Mouse (Mus musculus): ENCODE results near the gene Mtfmt. TPM values are rescaled to one million over a fixed set of nuclear protein-coding genes. Genes with fewer than 3 reads are reported as not detected.
A peak's percentile ranks its signal among the peaks of the same experiment; 100 is the strongest.

Gene Mtfmt
- total and polyA plus RNA-seq, 3 experiments, result 18.1 to 26.3 (median 26.2) TPM

DNA sequence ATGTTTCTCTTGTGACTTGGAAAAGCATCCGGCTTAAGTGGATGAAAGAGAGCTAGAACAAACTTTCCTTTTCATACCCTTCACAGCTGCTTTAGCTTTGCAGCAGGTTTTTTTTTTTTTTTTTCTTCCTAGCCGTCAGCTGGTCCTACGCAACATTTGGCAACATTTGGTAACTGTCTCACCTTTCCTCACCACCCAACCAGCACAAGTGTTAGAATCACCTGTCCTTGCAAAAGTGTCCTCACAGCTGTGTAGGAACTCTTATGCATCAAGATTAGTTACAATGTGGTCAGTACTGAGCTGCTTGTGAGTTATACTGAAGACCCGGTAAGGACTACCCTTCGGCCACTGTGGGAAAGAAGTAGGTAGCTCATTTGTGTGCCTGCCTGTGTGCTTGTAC, 27.0 kb downstream of the Mtfmt start:
- Histone ChIP-seq H3K27me3 (replicated peaks) (no peaks in the 10 kb centered on the region), H3K4me2 (ENCODE audit: insufficient read depth, low read depth, poor library complexity, severe bottlenecking) (no peak overlapping the region), H3K4me1 (ENCODE audit: control insufficient read depth in 1 of 2, insufficient read depth in 2 of 2) (peaks cover 5 to 25% of the 10 kb centered on the region in 2 experiments), H3K4me3 (replicated peaks in 1 of 3; ENCODE audit: low read depth in 2 of 3, low read length in 2 of 3, poor library complexity in 1 of 3) (no peak overlapping the region), H3K9ac (ENCODE audit: insufficient read depth, low read depth) (no peak overlapping the region; the same call in 1 of the 2 replicates), H3K79me2 (replicated peaks; ENCODE audit: control insufficient read depth, extremely low read depth, insufficient read depth, poor library complexity, severe bottlenecking) (peaks cover 10% of the 10 kb centered on the region), H3K36me3 (replicated peaks in 1 of 2; ENCODE audit: control insufficient read depth in 1 of 2, insufficient read depth in 1 of 2, low read length in 1 of 2) (peaks cover 15 to 32% of the 10 kb centered on the region in 2 experiments), H3K27ac (ENCODE audit: insufficient read depth, low read depth) (no peak overlapping the region), H3K9me3 (replicated peaks; ENCODE audit: low read length) (peaks cover 5% of the 10 kb centered on the region)
- DNase-seq (ENCODE audit: extremely low read depth), result no peak
- peak; percentile 42; the same call in 1 of the 2 replicates for TF ChIP-seq ZNF384 (IDR thresholded peaks at IDR 0.05; ENCODE audit: low read depth, low read length)
- TF ChIP-seq BHLHE40 (IDR thresholded peaks at IDR 0.05; ENCODE audit: low read depth, low read length), result no peak
- in situ Hi-C loops (cut with MboI; ENCODE audit: low pct_ligation_motif_present, low pct_unique_long_range_greater_than_20kb, low sequenced_read_pairs), result no loop called here
- dilution Hi-C loops (cut with MboI; ENCODE audit: extremely low pct_ligation_motif_present, extremely low pct_unique_long_range_greater_than_20kb, low sequenced_read_pairs), result no loop called here

DNA sequence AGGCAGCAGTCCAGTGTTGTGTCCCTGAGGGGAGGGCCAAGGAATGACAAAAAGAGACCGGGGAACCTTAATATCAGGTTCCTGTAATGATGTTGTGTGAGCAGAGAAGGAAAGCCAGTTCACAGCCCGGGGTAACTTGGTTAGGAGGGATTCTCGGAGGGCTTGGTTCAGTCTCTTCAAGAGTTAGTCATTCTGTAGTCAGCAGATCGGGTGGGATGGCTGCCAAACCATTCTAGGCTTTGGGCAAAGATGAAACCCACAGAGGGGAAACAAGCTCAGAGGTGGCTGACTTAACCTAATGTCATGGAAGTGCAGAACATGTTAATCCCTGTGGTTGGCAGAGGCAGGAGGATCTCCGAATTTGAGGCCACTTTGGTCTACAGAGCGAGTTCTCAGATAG, 28.6 kb downstream of the Mtfmt start:
- no peak overlapping the region for H3K27ac ChIP-seq (ENCODE audit: insufficient read depth, low read depth)
- peaks cover 8 to 31% of the 10 kb centered on the region in 2 experiments for H3K4me1 ChIP-seq (ENCODE audit: control insufficient read depth in 1 of 2, insufficient read depth in 2 of 2)
- DNase-seq (ENCODE audit: extremely low read depth), result no peak
- no peak overlapping the region for H3K9ac ChIP-seq (ENCODE audit: insufficient read depth, low read depth)
- H3K4me3 ChIP-seq (replicated peaks in 1 of 3; ENCODE audit: low read depth in 2 of 3, low read length in 2 of 3, poor library complexity in 1 of 3), result no peak overlapping the region
- peaks cover 10% of the 10 kb centered on the region for H3K79me2 ChIP-seq (replicated peaks; ENCODE audit: control insufficient read depth, extremely low read depth, insufficient read depth, poor library complexity, severe bottlenecking)
- peaks cover 5% of the 10 kb centered on the region for H3K9me3 ChIP-seq (replicated peaks; ENCODE audit: low read length)
- dilution Hi-C loops (cut with MboI; ENCODE audit: extremely low pct_ligation_motif_present, extremely low pct_unique_long_range_greater_than_20kb, low sequenced_read_pairs), result no loop called here
- peaks cover 19 to 45% of the 10 kb centered on the region in 2 experiments for H3K36me3 ChIP-seq (replicated peaks in 1 of 2; ENCODE audit: control insufficient read depth in 1 of 2, insufficient read depth in 1 of 2, low read length in 1 of 2)
- TF ChIP-seq GABPA (IDR thresholded peaks at IDR 0.05; ENCODE audit: insufficient replicate concordance, low read depth, low read length), result no peak
- no peak for TF ChIP-seq MAX (IDR thresholded peaks at IDR 0.05; ENCODE audit: low read length)
- no peak for TF ChIP-seq ZC3H11A (IDR thresholded peaks at IDR 0.05; ENCODE audit: low read depth, low read length)
- TF ChIP-seq USF1 (IDR thresholded peaks at IDR 0.05; ENCODE audit: low read depth, low read length), result no peak
- TF ChIP-seq RCOR1 (conservative IDR thresholded peaks at IDR 0.05; ENCODE audit: low read depth, low read length), result no peak
- TF ChIP-seq UBTF (IDR thresholded peaks at IDR 0.05; ENCODE audit: low read depth, low read length), result no peak
- TF ChIP-seq ZNF384 (IDR thresholded peaks at IDR 0.05; ENCODE audit: low read depth, low read length), result no peak
- TF ChIP-seq RAD21 (IDR thresholded peaks at IDR 0.05; ENCODE audit: low read depth, low read length), result no peak
- TF ChIP-seq TCF12 (IDR thresholded peaks at IDR 0.05; ENCODE audit: low read depth, low read length), result no peak
- TF ChIP-seq EP300 (IDR thresholded peaks at IDR 0.05; ENCODE audit: low read length), result no peak
- no peak for TF ChIP-seq HCFC1 (IDR thresholded peaks at IDR 0.05; ENCODE audit: low read depth, low read length)
- TF ChIP-seq ELF1 (IDR thresholded peaks at IDR 0.05; ENCODE audit: low read depth, low read length), result no peak
- no peak for TF ChIP-seq TBP (conservative IDR thresholded peaks at IDR 0.05; ENCODE audit: low read depth, low read length)
- TF ChIP-seq IRF4 (IDR thresholded peaks at IDR 0.05; ENCODE audit: low read depth, low read length), result no peak
- TF ChIP-seq ZMIZ1 (IDR thresholded peaks at IDR 0.05; ENCODE audit: low read depth, low read length), result no peak
- no peak for TF ChIP-seq CHD2 (IDR thresholded peaks at IDR 0.05; ENCODE audit: low read length)
- no peak for TF ChIP-seq POLR2AphosphoS2 (IDR thresholded peaks at IDR 0.05; ENCODE audit: low read depth, low read length)
- no peak overlapping the region for H3K4me2 ChIP-seq (ENCODE audit: insufficient read depth, low read depth, poor library complexity, severe bottlenecking)
- no peaks in the 10 kb centered on the region for H3K27me3 ChIP-seq (replicated peaks)
- in situ Hi-C loops (cut with MboI; ENCODE audit: low pct_ligation_motif_present, low pct_unique_long_range_greater_than_20kb, low sequenced_read_pairs), result no loop called here

Data from CH12.LX (cell line).